ENCODE assay signal across 13 mouse cellular contexts in genomic region chr14:121776749-121777148, GRCm38 (mm10). TPM values are rescaled to one million over a fixed set of nuclear protein-coding genes. Genes with fewer than 3 reads are reported as not detected.
A peak's percentile ranks its signal among the peaks of the same experiment; 100 is the strongest.
DNase-seq lines count a peak whose midpoint lies in the region; ATAC-seq and TF ChIP-seq lines count a peak whose summit lies in the region.
"Had no signal": no experiment of that assay in that cellular context is flagged by ENCODE, and none has a peak within 500 bp of the region (broad histone marks: within the 10 kb centered on the region; RNA-seq: fewer than 3 reads in every experiment).

No protein-coding gene starts in this region.

- H3K36me3 ChIP-seq in hindbrain, postnatal 0 days (ENCODE audit: insufficient read depth, low read length), result no peaks in the 10 kb centered on the region
- no peaks in the 10 kb centered on the region for H3K36me3 ChIP-seq in hindbrain, embryonic 11.5 days (ENCODE audit: control insufficient read depth, insufficient read depth, low read length)
- no peaks in the 10 kb centered on the region for H3K36me3 ChIP-seq in midbrain, postnatal 0 days (ENCODE audit: insufficient read depth, low read length)
- no peaks in the 10 kb centered on the region for H3K36me3 ChIP-seq in midbrain, embryonic 15.5 days (replicated peaks)
- peaks cover 0 to 11% of the 10 kb centered on the region in 2 experiments; a peak in 2 of 4 replicates for H3K36me3 ChIP-seq in MEL (ENCODE audit: control insufficient read depth in 1 of 2, insufficient read depth in 2 of 2, low read length in 2 of 2)
- H3K36me3 ChIP-seq: forebrain, embryonic 10.5 days; midbrain, embryonic 10.5 days had no signal

- no peaks in the 10 kb centered on the region for H3K27me3 ChIP-seq in hindbrain, postnatal 0 days (ENCODE audit: insufficient read depth, low read length)
- no peaks in the 10 kb centered on the region for H3K27me3 ChIP-seq in hindbrain, embryonic 11.5 days (ENCODE audit: control insufficient read depth, insufficient read depth, low read length)
- no peaks in the 10 kb centered on the region for H3K27me3 ChIP-seq in midbrain, postnatal 0 days (ENCODE audit: insufficient read depth, low read length)
- no peaks in the 10 kb centered on the region for H3K27me3 ChIP-seq in midbrain, embryonic 15.5 days (replicated peaks)
- no peaks in the 10 kb centered on the region for H3K27me3 ChIP-seq in MEL (ENCODE audit: control insufficient read depth in 1 of 2, insufficient read depth in 2 of 2, low read length in 2 of 2)

- TF ChIP-seq POLR2A in MEL (IDR thresholded peaks at IDR 0.05; ENCODE audit: control insufficient read depth in 1 of 2, insufficient read depth in 1 of 2, low read depth in 1 of 2, low read length in 2 of 2, poor library complexity in 1 of 2), result no peak

- H3K9ac ChIP-seq in hindbrain, postnatal 0 days (replicated peaks; ENCODE audit: low read length), result no peak overlapping the region
- H3K9ac ChIP-seq in hindbrain, embryonic 11.5 days (ENCODE audit: low read depth, low read length), result no peak overlapping the region
- H3K9ac ChIP-seq in midbrain, postnatal 0 days (replicated peaks; ENCODE audit: low read length, poor library complexity, severe bottlenecking), result no peak overlapping the region
- H3K9ac ChIP-seq in midbrain, embryonic 15.5 days, result no peak overlapping the region
- no peak overlapping the region for H3K9ac ChIP-seq in MEL (ENCODE audit: control insufficient read depth, low read depth, low read length, poor library complexity, severe bottlenecking)
- H3K9ac ChIP-seq: hindbrain, embryonic 14.5 days had no signal

- no peak for TF ChIP-seq EP300 in MEL (IDR thresholded peaks at IDR 0.05; ENCODE audit: low read depth in 1 of 2, low read length in 2 of 2)

- no peak overlapping the region for H3K4me2 ChIP-seq in hindbrain, postnatal 0 days (ENCODE audit: low read depth, low read length)
- H3K4me2 ChIP-seq in hindbrain, embryonic 11.5 days (replicated peaks; ENCODE audit: low read depth, low read length), result no peak overlapping the region
- H3K4me2 ChIP-seq in midbrain, postnatal 0 days (ENCODE audit: low read depth, low read length, poor library complexity, severe bottlenecking), result no peak overlapping the region
- H3K4me2 ChIP-seq in midbrain, embryonic 15.5 days, result no peak overlapping the region
- H3K4me2 ChIP-seq: hindbrain, embryonic 14.5 days had no signal

- no peaks in the 10 kb centered on the region for H3K4me1 ChIP-seq in hindbrain, postnatal 0 days (ENCODE audit: insufficient read depth, low read length)
- H3K4me1 ChIP-seq in hindbrain, embryonic 11.5 days (replicated peaks; ENCODE audit: control insufficient read depth, insufficient read depth, low read length), result no peaks in the 10 kb centered on the region; the same call in 1 of the 2 replicates
- no peaks in the 10 kb centered on the region for H3K4me1 ChIP-seq in midbrain, postnatal 0 days (ENCODE audit: insufficient read depth, low read length)
- no peaks in the 10 kb centered on the region for H3K4me1 ChIP-seq in midbrain, embryonic 15.5 days
- H3K4me1 ChIP-seq in MEL (ENCODE audit: control insufficient read depth in 1 of 2, insufficient read depth in 2 of 2, low read length in 2 of 2), result peaks cover 4 to 10% of the 10 kb centered on the region in 2 experiments; a peak in 3 of 4 replicates

- no peak overlapping the region for H3K4me3 ChIP-seq in hindbrain, postnatal 0 days (ENCODE audit: low read length)
- no peak overlapping the region for H3K4me3 ChIP-seq in hindbrain, embryonic 11.5 days (ENCODE audit: low read depth, low read length)
- H3K4me3 ChIP-seq in midbrain, postnatal 0 days (ENCODE audit: low read depth, low read length), result no peak overlapping the region
- H3K4me3 ChIP-seq in midbrain, embryonic 15.5 days, result no peak overlapping the region
- H3K4me3 ChIP-seq in MEL (ENCODE audit: control insufficient read depth in 1 of 2, insufficient read depth in 1 of 2, low read depth in 2 of 2, low read length in 2 of 2), result no peak overlapping the region
- H3K4me3 ChIP-seq: forebrain, embryonic 10.5 days; midbrain, embryonic 10.5 days had no signal

- peak; percentile 52 for TF ChIP-seq CTCF in hindbrain, postnatal 0 days (IDR thresholded peaks at IDR 0.05; ENCODE audit: low read depth)
- TF ChIP-seq CTCF in midbrain, postnatal 0 days (IDR thresholded peaks at IDR 0.05), result peak; percentile 52
- TF ChIP-seq CTCF in MEL (IDR thresholded peaks at IDR 0.05 in 2 of 3, conservative IDR thresholded peaks at IDR 0.05 in 1 of 3; ENCODE audit: control insufficient read depth in 1 of 3, insufficient read depth in 1 of 3, low read depth in 2 of 3, low read length in 3 of 3, poor library complexity in 1 of 3, severe bottlenecking in 1 of 3), result peak; percentile 50 to 83 (median 61)

- H3K79me2 ChIP-seq in MEL (ENCODE audit: control insufficient read depth, insufficient read depth, low read length, poor library complexity), result no peaks in the 10 kb centered on the region

- peak; percentile 30 for TF ChIP-seq RAD21 in MEL (IDR thresholded peaks at IDR 0.05; ENCODE audit: low read depth, low read length)

- H3K9me3 ChIP-seq in hindbrain, postnatal 0 days (ENCODE audit: low read length), result no peaks in the 10 kb centered on the region
- H3K9me3 ChIP-seq in hindbrain, embryonic 11.5 days (ENCODE audit: control insufficient read depth, low read length), result no peaks in the 10 kb centered on the region
- H3K9me3 ChIP-seq in midbrain, postnatal 0 days (ENCODE audit: low read length), result no peaks in the 10 kb centered on the region
- no peaks in the 10 kb centered on the region for H3K9me3 ChIP-seq in midbrain, embryonic 15.5 days
- no peaks in the 10 kb centered on the region for H3K9me3 ChIP-seq in MEL (replicated peaks; ENCODE audit: insufficient read depth, low read length)
- H3K9me3 ChIP-seq: forebrain, embryonic 10.5 days; midbrain, embryonic 10.5 days had no signal

- no peak overlapping the region for H3K27ac ChIP-seq in hindbrain, postnatal 0 days
- no peak overlapping the region for H3K27ac ChIP-seq in hindbrain, embryonic 11.5 days (ENCODE audit: low read depth, low read length)
- no peak overlapping the region for H3K27ac ChIP-seq in midbrain, postnatal 0 days (ENCODE audit: low read depth, low read length)
- no peak overlapping the region for H3K27ac ChIP-seq in midbrain, embryonic 15.5 days
- H3K27ac ChIP-seq in MEL (ENCODE audit: control insufficient read depth, low read depth, low read length), result no peak overlapping the region
- H3K27ac ChIP-seq: forebrain, embryonic 10.5 days; hindbrain, embryonic 14.5 days; midbrain, embryonic 10.5 days had no signal

- WGBS in hindbrain, postnatal 0 days, result 86% methylated on average over 4 of the region's 4 CpGs
- 86% methylated on average over 4 of the region's 4 CpGs for WGBS in hindbrain, embryonic 11.5 days
- WGBS in midbrain, postnatal 0 days, result 84% methylated on average over 4 of the region's 4 CpGs
- 88% methylated on average over 4 of the region's 4 CpGs for WGBS in midbrain, embryonic 15.5 days

- no peak for DNase-seq in hindbrain, postnatal 0 days (ENCODE audit: low spot score)
- DNase-seq in hindbrain, embryonic 11.5 days (ENCODE audit: low spot score), result no peak
- no peak for DNase-seq in midbrain, postnatal 0 days (ENCODE audit: low spot score)
- DNase-seq in MEL (ENCODE audit: low read depth, low spot score) (peak; percentile 29), MN1 (ENCODE audit: low spot score) (no peak)
- no peak for DNase-seq in frontal cortex, postnatal 36 days (ENCODE audit: low spot score in 2 of 2)
- DNase-seq: cerebellum, adult 8-10 months; gastrocnemius, postnatal 10 days had no signal

- ATAC-seq in hindbrain, postnatal 0 days, result no peak
- ATAC-seq in hindbrain, embryonic 11.5 days (ENCODE audit: low FRiP score), result no peak
- ATAC-seq in midbrain, postnatal 0 days (ENCODE audit: low FRiP score), result no peak
- ATAC-seq in midbrain, embryonic 15.5 days (replicated peaks), result no peak
- peak; percentile 58; the same call in 1 of the 2 replicates for ATAC-seq in megakaryocyte progenitor cell, adult 5-6 weeks (replicated peaks; ENCODE audit: poor library complexity)

TF ChIP-seq in MEL, 35 proteins besides CTCF, POLR2A, EP300 and RAD21:
- TF ChIP-seq SMC3 (IDR thresholded peaks at IDR 0.05; ENCODE audit: low read depth, low read length) (peak; percentile 32; the same call in 1 of the 2 replicates), MYB (IDR thresholded peaks at IDR 0.05; ENCODE audit: low read depth, low read length) (no peak)

RNA-seq across cellular contexts. Expression of gene Dock9, which starts 20.9 kb away (rescaled TPM):
- total RNA-seq in hindbrain, postnatal 0 days (2014; rRNA removed), result 46.0 and 51.3 TPM in 2 replicates
- 11.7 and 12.7 TPM in 2 replicates for polyA plus RNA-seq in hindbrain, postnatal 0 days (2015; fragmentation: Nextera tagmentation; extraction: Ambion mirVana)
- polyA plus RNA-seq in hindbrain, embryonic 11.5 days (2014; fragmentation: Nextera tagmentation; extraction: Ambion mirVana), result 5.4 and 6.0 TPM in 2 replicates
- 68.8 and 70.5 TPM in 2 replicates for total RNA-seq in midbrain, postnatal 0 days (2014; rRNA removed)
- 13.8 and 14.0 TPM in 2 replicates for polyA plus RNA-seq in midbrain, postnatal 0 days (2015; fragmentation: Nextera tagmentation; extraction: Ambion mirVana)
- 12.9 and 14.5 TPM in 2 replicates for polyA plus RNA-seq in midbrain, embryonic 15.5 days (2015; fragmentation: Nextera tagmentation; extraction: Ambion mirVana)
- 5.6 and 6.3 TPM in 2 replicates for total RNA-seq in MEL (2012; rRNA removed)
- 1 to 10 TPM in 1 of 2 experiments, not detected in 1; 9.4 TPM for polyA plus RNA-seq in MEL (2012; ENCODE audit: insufficient read depth in 1 of 2, insufficient read length in 2 of 2, low read depth in 1 of 2, low replicate concordance in 2 of 2, missing spikeins in 1 of 2)
- 8.7 and 11.6 TPM in 2 replicates for total RNA-seq in megakaryocyte progenitor cell, adult 5-6 weeks (2015)
- total RNA-seq in megakaryocyte progenitor cell, adult 5-6 weeks (2017), result 14.3 and 15.3 TPM in 2 replicates
